Mouse (Mus musculus) fibroblast of lung, adult 2 months (primary cell): ENCODE measurements at regions not wholly inside any gene's neighbourhood (a gene's known extent, or its start where the extent isn't known, plus 50 kb on each side); places are given as distances from the start of the nearest gene placed in this dataset.

ENCODE experiments used
- DNase-seq: peaks from one replicate; pipeline ENCODE4 v3.0.0-alpha.2; 2011; ENCODE audit warnings: low read depth

DNA sequence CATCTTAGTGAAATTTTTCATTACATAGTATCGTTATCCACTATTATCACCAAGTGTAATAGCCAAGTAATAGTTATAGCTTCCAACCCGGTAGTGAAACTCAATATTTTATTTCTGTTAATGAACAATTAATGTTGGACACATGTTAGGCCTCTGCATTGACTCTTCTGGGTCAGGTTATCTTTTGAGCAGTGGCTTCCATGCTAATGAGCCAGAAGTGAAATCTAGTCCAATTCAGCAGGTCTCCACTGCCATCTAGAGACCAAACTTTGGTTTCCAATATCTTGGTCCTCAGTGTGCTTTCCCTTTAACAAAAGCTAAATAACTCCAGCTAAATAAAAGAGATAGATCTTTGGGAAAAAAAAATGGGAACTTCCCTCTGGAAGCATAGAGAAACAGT is 258.9 kb upstream of the Aldoart1 start:
- peak; percentile 5 for DNase-seq
